Mouse (Mus musculus) erythroblast, embryonic 14.5 days (primary cell): ENCODE data around the gene Smarca4. TPM values are rescaled to one million over a fixed set of nuclear protein-coding genes. Genes with fewer than 3 reads are reported as not detected.

ENCODE experiments used
- H3K27me3 ChIP-seq: 2 replicates; pipeline ENCODE4 v1.6.1; 2012; ENCODE audit warnings: inconsistent platforms; ENCODE audit not compliant: control insufficient read depth
- H3K36me3 ChIP-seq: 2 replicates; pipeline ENCODE4 v1.6.1; 2012; ENCODE audit warnings: mild to moderate bottlenecking, inconsistent platforms; ENCODE audit not compliant: control insufficient read depth
- H3K4me1 ChIP-seq: 2 replicates; pipeline ENCODE4 v1.6.1; 2012; ENCODE audit warnings: inconsistent platforms; ENCODE audit not compliant: control insufficient read depth
- H3K4me3 ChIP-seq: replicated peaks from 2 replicates; pipeline ENCODE3; 2012; ENCODE audit warnings: moderate library complexity, mild to moderate bottlenecking, inconsistent platforms
- H3K9me3 ChIP-seq: 2 replicates; pipeline ENCODE4 v1.6.1; 2012; ENCODE audit warnings: low read length, inconsistent platforms, mixed read lengths; ENCODE audit not compliant: control insufficient read depth
- GATA1 ChIP-seq: IDR thresholded peaks from 2 replicates; pipeline ENCODE4 v1.6.1; 2012; ENCODE audit warnings: low read length, inconsistent platforms, mixed read lengths
- TAL1 ChIP-seq: IDR thresholded peaks from 3 replicates; pipeline ENCODE4 v1.6.1; 2012; ENCODE audit warnings: low read length, inconsistent platforms, mixed read lengths
- polyA plus RNA-seq: library from polyadenylated mRNA; stranded (reverse); fragments of >175 nt; gene quantifications from 2 replicates; pipeline ENCODE4 v1.2.3, GENCODE M21; 2012

Smarca4 gene
- polyA plus RNA-seq, 1 experiment = 11.3 TPM

- peaks cover 43% of the 10 kb centered on the region for H3K36me3 ChIP-seq
- peaks cover 3% of the 10 kb centered on the region for H3K4me1 ChIP-seq
- no peaks in the 10 kb centered on the region for H3K27me3 ChIP-seq
- TF ChIP-seq GATA1 (no peak), TAL1 (no peak)
- H3K9me3 ChIP-seq = no peaks in the 10 kb centered on the region
- no peak overlapping the region for H3K4me3 ChIP-seq
Observed at GRCm38 (mm10) chr9:21630673-21631072, 14.7 kb downstream of the Smarca4 start.

GRCm38 (mm10) chr9:21633106-21633505 lies 17.1 kb downstream of the Smarca4 start:
- Histone ChIP-seq H3K4me1 (peaks cover 1% of the 10 kb centered on the region; the same call in 1 of the 2 replicates), H3K4me3 (no peak overlapping the region), H3K36me3 (peaks cover 66% of the 10 kb centered on the region), H3K27me3 (no peaks in the 10 kb centered on the region), H3K9me3 (no peaks in the 10 kb centered on the region)
- TF ChIP-seq GATA1 (no peak), TAL1 (no peak)

- H3K4me3 ChIP-seq = no peak overlapping the region
- no peaks in the 10 kb centered on the region for H3K9me3 ChIP-seq
- H3K4me1 ChIP-seq = no peaks in the 10 kb centered on the region; the same call in 1 of the 2 replicates
- H3K36me3 ChIP-seq = peaks cover 91% of the 10 kb centered on the region
- TF ChIP-seq TAL1 (no peak), GATA1 (no peak)
- no peaks in the 10 kb centered on the region for H3K27me3 ChIP-seq
Observed at GRCm38 (mm10) chr9:21635639-21636038, 19.7 kb downstream of the Smarca4 start.

- TF ChIP-seq TAL1 (no peak), GATA1 (no peak)
- Histone ChIP-seq H3K4me3 (no peak overlapping the region), H3K4me1 (no peaks in the 10 kb centered on the region), H3K27me3 (no peaks in the 10 kb centered on the region), H3K36me3 (peaks cover 100% of the 10 kb centered on the region), H3K9me3 (no peaks in the 10 kb centered on the region)
Observed at GRCm38 (mm10) chr9:21639031-21639430, 23.1 kb downstream of the Smarca4 start.

- Histone ChIP-seq H3K4me3 (no peak overlapping the region), H3K27me3 (no peaks in the 10 kb centered on the region), H3K36me3 (peaks cover 91% of the 10 kb centered on the region), H3K4me1 (no peaks in the 10 kb centered on the region), H3K9me3 (no peaks in the 10 kb centered on the region)
- TF ChIP-seq TAL1 (no peak), GATA1 (no peak)
Observed at GRCm38 (mm10) chr9:21646366-21646765, 30.4 kb downstream of the Smarca4 start.

- Histone ChIP-seq H3K4me3 (no peak overlapping the region), H3K27me3 (no peaks in the 10 kb centered on the region), H3K36me3 (peaks cover 91% of the 10 kb centered on the region), H3K4me1 (no peaks in the 10 kb centered on the region), H3K9me3 (no peaks in the 10 kb centered on the region)
- TF ChIP-seq GATA1 (no peak), TAL1 (no peak)
Observed at GRCm38 (mm10) chr9:21647721-21648120, 31.8 kb downstream of the Smarca4 start.

- Histone ChIP-seq H3K36me3 (peaks cover 93% of the 10 kb centered on the region), H3K27me3 (no peaks in the 10 kb centered on the region), H3K4me3 (no peak overlapping the region), H3K4me1 (no peaks in the 10 kb centered on the region), H3K9me3 (no peaks in the 10 kb centered on the region)
- no peak for TF ChIP-seq TAL1
- TF ChIP-seq GATA1 = no peak
Observed at GRCm38 (mm10) chr9:21652263-21652662, 36.3 kb downstream of the Smarca4 start.

GRCm38 (mm10) chr9:21653253-21653652 lies 37.3 kb downstream of the Smarca4 start:
- no peaks in the 10 kb centered on the region for H3K27me3 ChIP-seq
- no peaks in the 10 kb centered on the region for H3K9me3 ChIP-seq
- TF ChIP-seq GATA1 (no peak), TAL1 (no peak)
- peaks cover 89% of the 10 kb centered on the region for H3K36me3 ChIP-seq
- no peak overlapping the region for H3K4me3 ChIP-seq
- no peaks in the 10 kb centered on the region for H3K4me1 ChIP-seq

GRCm38 (mm10) chr9:21662034-21662433 lies 46.1 kb downstream of the Smarca4 start:
- H3K27me3 ChIP-seq = no peaks in the 10 kb centered on the region
- no peak for TF ChIP-seq TAL1
- no peak for TF ChIP-seq GATA1
- H3K4me1 ChIP-seq = no peaks in the 10 kb centered on the region
- peaks cover 95% of the 10 kb centered on the region for H3K36me3 ChIP-seq
- no peak overlapping the region for H3K4me3 ChIP-seq
- no peaks in the 10 kb centered on the region for H3K9me3 ChIP-seq

GRCm38 (mm10) chr9:21668946-21669345 lies 53.0 kb downstream of the Smarca4 start:
- H3K9me3 ChIP-seq = no peaks in the 10 kb centered on the region
- TF ChIP-seq GATA1 (no peak), TAL1 (no peak)
- no peak overlapping the region for H3K4me3 ChIP-seq
- no peaks in the 10 kb centered on the region for H3K27me3 ChIP-seq
- peaks cover 100% of the 10 kb centered on the region for H3K36me3 ChIP-seq
- no peaks in the 10 kb centered on the region for H3K4me1 ChIP-seq
